Mouse (Mus musculus): ENCODE measurements around the gene Rbms1. TPM values are rescaled to one million over a fixed set of nuclear protein-coding genes. Genes with fewer than 3 reads are reported as not detected.

Gene Rbms1
- polyA plus RNA-seq, 1 experiment from 2014 or later: 69.7 TPM

DNA sequence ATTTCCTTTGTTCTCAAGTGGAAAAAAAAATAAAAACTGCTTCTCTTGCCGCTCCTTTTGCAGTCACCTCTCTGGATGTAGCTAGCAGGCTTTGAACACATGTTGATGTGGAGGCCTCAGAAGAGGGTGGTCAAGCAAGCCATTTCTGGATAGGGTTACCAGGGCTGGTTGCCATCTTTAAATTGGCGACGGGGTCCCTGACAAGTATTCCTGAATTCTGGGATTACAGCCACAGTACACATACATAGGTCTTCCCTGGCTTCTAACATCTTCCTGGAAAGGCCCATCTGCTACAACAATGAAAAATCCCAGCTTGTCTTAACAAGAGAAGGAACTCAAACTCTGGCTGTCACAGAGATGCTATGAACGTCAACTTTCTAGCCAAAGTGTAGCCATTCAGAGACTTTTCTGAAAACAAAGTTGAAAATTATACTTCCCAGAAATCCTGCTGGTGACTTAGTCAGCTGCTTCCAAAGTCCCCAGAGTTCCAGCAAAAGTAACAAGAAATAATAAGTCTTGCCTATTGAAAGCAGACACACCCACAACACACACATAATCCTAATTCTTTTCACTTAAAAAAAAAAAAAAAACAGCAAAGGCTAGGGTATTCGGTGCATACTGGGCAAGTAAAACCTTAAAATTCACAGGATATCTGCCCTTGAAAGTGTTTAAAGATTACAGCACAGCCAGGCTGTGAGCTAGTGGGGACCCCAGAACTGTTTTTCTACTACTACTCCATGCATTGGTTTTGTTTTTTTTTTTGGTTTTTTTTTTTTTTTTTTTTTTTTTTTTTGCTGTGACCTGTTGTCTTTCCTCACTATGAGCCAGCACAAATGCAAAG is 80.6 kb downstream of the Rbms1 start:
- Histone ChIP-seq H3K27ac (peak overlapping the region; percentile 98), H3K4me3 (peak overlapping the region; percentile 97; the same call in 1 of the 2 replicates), H3K4me1 (replicated peaks) (peaks cover 60% of the 10 kb centered on the region), H3K27me3 (ENCODE audit: insufficient read depth, poor library complexity, severe bottlenecking) (peaks cover 23% of the 10 kb centered on the region), H3K9me3 (no peaks in the 10 kb centered on the region), H3K36me3 (no peaks in the 10 kb centered on the region)
- peak; percentile 28 for DNase-seq (ENCODE audit: low spot score)
- WGBS: 42% methylated on average over 5 of the region's 5 CpGs

GRCm38 (mm10) chr2:60881571-60882041 is 81.4 kb downstream of the Rbms1 start:
- peaks cover 31% of the 10 kb centered on the region for H3K27me3 ChIP-seq (ENCODE audit: insufficient read depth, poor library complexity, severe bottlenecking)

DNA sequence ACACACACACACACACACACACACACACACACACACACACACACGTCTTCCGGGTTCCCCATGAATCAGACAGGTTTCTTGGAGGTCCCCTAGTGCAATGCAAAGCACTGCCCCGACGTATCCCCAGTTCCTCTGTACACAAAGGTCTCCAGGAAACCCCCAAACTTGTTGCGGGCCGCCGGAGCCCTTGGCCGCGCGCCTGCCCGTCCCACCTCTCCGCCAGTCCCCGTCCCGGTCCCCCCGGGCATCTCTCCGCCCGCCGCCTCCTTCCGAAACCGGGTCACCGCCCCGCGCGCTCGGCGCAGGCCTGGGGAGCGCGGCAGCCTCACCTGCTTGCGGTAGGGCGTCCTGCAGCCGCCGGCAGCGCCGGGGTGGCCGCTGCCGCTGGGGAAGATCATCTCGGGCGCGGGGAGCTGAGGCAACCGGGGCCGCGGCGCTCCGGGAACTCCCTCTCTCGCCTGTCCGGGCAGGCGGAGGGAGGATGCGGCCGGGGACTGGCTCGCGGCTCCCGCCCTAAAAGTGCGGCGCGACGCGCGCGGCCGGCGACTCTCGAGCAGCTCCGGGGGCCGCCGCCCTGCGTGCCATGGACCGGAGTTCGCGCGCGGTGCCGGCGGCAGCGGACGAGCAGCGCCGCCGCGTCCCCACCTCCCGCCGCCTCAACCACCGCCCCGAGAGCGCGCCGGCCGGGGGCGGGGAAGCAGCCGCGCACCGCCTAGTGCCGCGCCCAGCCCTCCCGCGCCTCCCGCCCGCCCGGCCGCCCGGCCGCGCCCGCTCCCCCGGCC is 82.0 kb downstream of the Rbms1 start:
- peak; percentile 69 for DNase-seq (ENCODE audit: low spot score)
- Histone ChIP-seq H3K27me3 (ENCODE audit: insufficient read depth, poor library complexity, severe bottlenecking) (peaks cover 36% of the 10 kb centered on the region), H3K9me3 (no peaks in the 10 kb centered on the region), H3K27ac (peak overlapping the region; percentile 98), H3K36me3 (no peaks in the 10 kb centered on the region), H3K4me1 (replicated peaks) (peaks cover 73% of the 10 kb centered on the region), H3K4me3 (peak overlapping the region; percentile 97)
- 1% methylated on average over 104 of the region's 104 CpGs for WGBS

More at GRCm38 (mm10) chr2:60881571-60882041, 81.4 kb downstream of the Rbms1 start:
- 1% methylated on average over 27 of the region's 27 CpGs for WGBS
- H3K4me1 ChIP-seq (replicated peaks): peaks cover 68% of the 10 kb centered on the region
- DNase-seq (ENCODE audit: low spot score): peak; percentile 54
- no peaks in the 10 kb centered on the region for H3K36me3 ChIP-seq
- peak overlapping the region; percentile 98 for H3K27ac ChIP-seq
- no peaks in the 10 kb centered on the region for H3K9me3 ChIP-seq
- peak overlapping the region; percentile 97 for H3K4me3 ChIP-seq

DNA sequence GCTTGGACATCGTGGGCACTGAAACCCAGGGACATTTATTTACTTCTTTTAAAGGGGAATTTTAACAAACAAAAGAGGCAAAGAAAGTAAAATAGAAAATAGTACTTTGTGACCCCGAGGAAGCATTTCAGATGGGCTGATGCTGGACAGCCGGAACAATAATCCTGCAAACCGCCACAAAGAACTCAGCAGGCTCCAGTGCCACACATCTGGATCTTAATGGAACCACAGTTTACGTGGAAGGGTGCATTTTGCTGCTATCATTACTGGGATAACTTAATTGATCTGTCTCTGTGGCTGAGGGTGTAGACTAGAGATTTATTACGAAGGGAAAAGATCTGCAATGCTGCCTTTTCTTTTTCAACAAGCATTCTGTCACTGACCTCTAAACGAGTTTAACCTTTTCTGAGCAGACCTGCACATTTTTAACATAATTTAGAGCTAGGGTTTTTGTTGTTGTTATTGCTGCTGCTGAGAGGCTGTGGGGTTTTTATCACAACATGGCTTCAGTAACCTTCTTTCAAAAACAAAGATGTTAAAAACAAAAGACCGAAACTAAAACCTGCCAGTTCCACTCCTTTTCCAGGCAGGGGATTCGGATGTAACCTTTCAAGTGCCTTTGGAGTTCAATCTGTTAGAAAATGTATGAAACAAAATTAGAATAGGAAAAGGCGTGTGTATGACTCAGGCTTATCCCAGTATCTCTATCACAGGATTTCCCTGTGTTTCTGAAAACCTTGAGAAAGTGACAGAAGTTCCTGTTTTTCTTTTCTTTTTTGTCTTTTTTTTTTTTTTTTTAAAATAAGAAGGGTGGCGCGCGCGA is 82.8 kb downstream of the Rbms1 start:
- peak overlapping the region; percentile 98 for H3K27ac ChIP-seq

GRCm38 (mm10) chr2:60879141-60879818 is 83.7 kb downstream of the Rbms1 start:
- peak; percentile 25 for DNase-seq (ENCODE audit: low spot score)
- Histone ChIP-seq H3K27me3 (ENCODE audit: insufficient read depth, poor library complexity, severe bottlenecking) (peaks cover 41% of the 10 kb centered on the region), H3K27ac (peak overlapping the region; percentile 98), H3K9me3 (no peaks in the 10 kb centered on the region), H3K4me3 (peak overlapping the region; percentile 97), H3K36me3 (no peaks in the 10 kb centered on the region), H3K4me1 (replicated peaks) (peaks cover 71% of the 10 kb centered on the region)
- WGBS: 26% methylated on average over 5 of the region's 5 CpGs

More for the DNA sequence above, 82.8 kb downstream of the Rbms1 start:
- Histone ChIP-seq H3K27me3 (ENCODE audit: insufficient read depth, poor library complexity, severe bottlenecking) (peaks cover 38% of the 10 kb centered on the region), H3K36me3 (no peaks in the 10 kb centered on the region), H3K4me1 (replicated peaks) (peaks cover 76% of the 10 kb centered on the region), H3K9me3 (no peaks in the 10 kb centered on the region), H3K4me3 (peak overlapping the region; percentile 97)
- DNase-seq (ENCODE audit: low spot score): no peak
- 1% methylated on average over 14 of the region's 14 CpGs for WGBS

- Histone ChIP-seq H3K4me1 (replicated peaks) (peaks cover 58% of the 10 kb centered on the region), H3K9me3 (no peaks in the 10 kb centered on the region), H3K36me3 (no peaks in the 10 kb centered on the region), H3K27me3 (ENCODE audit: insufficient read depth, poor library complexity, severe bottlenecking) (peaks cover 36% of the 10 kb centered on the region), H3K27ac (no peak overlapping the region), H3K4me3 (no peak overlapping the region)
- WGBS: 74% methylated on average over 14 of the region's 14 CpGs
- no peak for DNase-seq (ENCODE audit: low spot score)
These were observed 85.2 kb downstream of the Rbms1 start for GRCm38 (mm10) chr2:60877543-60878386.

- peaks cover 59% of the 10 kb centered on the region for H3K4me1 ChIP-seq (replicated peaks)
- DNase-seq (ENCODE audit: low spot score): no peak
- 46% methylated on average over 2 of the region's 2 CpGs for WGBS
These were observed 86.1 kb downstream of the Rbms1 start for GRCm38 (mm10) chr2:60876891-60877290.

GRCm38 (mm10) chr2:60872095-60872811 is 90.7 kb downstream of the Rbms1 start:
- Histone ChIP-seq H3K27ac (no peak overlapping the region), H3K4me1 (replicated peaks) (peaks cover 48% of the 10 kb centered on the region), H3K27me3 (ENCODE audit: insufficient read depth, poor library complexity, severe bottlenecking) (peaks cover 20% of the 10 kb centered on the region), H3K9me3 (no peaks in the 10 kb centered on the region), H3K36me3 (no peaks in the 10 kb centered on the region), H3K4me3 (no peak overlapping the region)
- WGBS: 71% methylated on average over 7 of the region's 7 CpGs
- no peak for DNase-seq (ENCODE audit: low spot score)

More at GRCm38 (mm10) chr2:60876891-60877290, 86.1 kb downstream of the Rbms1 start:
- Histone ChIP-seq H3K9me3 (no peaks in the 10 kb centered on the region), H3K36me3 (no peaks in the 10 kb centered on the region), H3K27ac (no peak overlapping the region), H3K4me3 (no peak overlapping the region), H3K27me3 (ENCODE audit: insufficient read depth, poor library complexity, severe bottlenecking) (peaks cover 34% of the 10 kb centered on the region)

- Histone ChIP-seq H3K4me1 (replicated peaks) (peaks cover 43% of the 10 kb centered on the region), H3K4me3 (no peak overlapping the region), H3K27me3 (ENCODE audit: insufficient read depth, poor library complexity, severe bottlenecking) (peaks cover 9% of the 10 kb centered on the region), H3K27ac (peak overlapping the region; percentile 37), H3K36me3 (no peaks in the 10 kb centered on the region), H3K9me3 (no peaks in the 10 kb centered on the region)
- peak; percentile 34 for DNase-seq (ENCODE audit: low spot score)
- 3% methylated on average over 5 of the region's 5 CpGs for WGBS
These were observed 92.0 kb downstream of the Rbms1 start for GRCm38 (mm10) chr2:60871001-60871400.

- no peaks in the 10 kb centered on the region for H3K36me3 ChIP-seq
- no peak for DNase-seq (ENCODE audit: low spot score)
- 17% methylated on average over 4 of the region's 4 CpGs for WGBS
- no peaks in the 10 kb centered on the region for H3K9me3 ChIP-seq
- H3K27me3 ChIP-seq (ENCODE audit: insufficient read depth, poor library complexity, severe bottlenecking): peaks cover 7% of the 10 kb centered on the region; the same call in 1 of the 2 replicates
- H3K4me1 ChIP-seq (replicated peaks): peaks cover 43% of the 10 kb centered on the region
- no peak overlapping the region for H3K4me3 ChIP-seq
- H3K27ac ChIP-seq: peak overlapping the region; percentile 37
These were observed 92.5 kb downstream of the Rbms1 start for GRCm38 (mm10) chr2:60870450-60870849.

Measured in hindbrain, embryonic 10.5 days (tissue).